Mouse (Mus musculus) forebrain, embryonic 13.5 days (tissue): Measurements from ENCODE around the gene C530008M17Rik. TPM values are rescaled to one million over a fixed set of nuclear protein-coding genes. Genes with fewer than 3 reads are reported as not detected.

Source experiments
- ATAC-seq: fragments of 200-750 bp; cut with Nextera tagmentation; 2 replicates; pipeline ENCODE4 v1.8.0; 2017
- H3K27ac ChIP-seq: fragments of 300-500 bp; sonication (generic); 2 replicates; pipeline ENCODE4 v1.5.1; 2015; ENCODE audit warnings: inconsistent platforms, mild to moderate bottlenecking, moderate library complexity
- H3K27me3 ChIP-seq: fragments of 300-500 bp; sonication (generic); 2 replicates; pipeline ENCODE4 v1.6.1; 2015; ENCODE audit warnings: mild to moderate bottlenecking, inconsistent platforms
- H3K36me3 ChIP-seq: fragments of 300-500 bp; sonication (generic); 2 replicates; pipeline ENCODE4 v1.6.1; 2015; ENCODE audit warnings: mild to moderate bottlenecking, inconsistent platforms; ENCODE audit not compliant: poor library complexity, severe bottlenecking
- H3K4me1 ChIP-seq: fragments of 300-500 bp; sonication (generic); 2 replicates; pipeline ENCODE4 v1.6.1; 2015; ENCODE audit warnings: inconsistent platforms
- H3K4me2 ChIP-seq: fragments of 300-500 bp; sonication (generic); 2 replicates; pipeline ENCODE4 v1.6.1; 2015; ENCODE audit warnings: inconsistent platforms, mild to moderate bottlenecking, moderate library complexity
- H3K4me3 ChIP-seq: fragments of 300-500 bp; sonication (generic); 2 replicates; pipeline ENCODE4 v1.5.1; 2015; ENCODE audit warnings: mild to moderate bottlenecking, inconsistent platforms
- H3K9ac ChIP-seq: fragments of 300-500 bp; sonication (generic); 2 replicates; pipeline ENCODE4 v1.6.1; 2015; ENCODE audit warnings: mild to moderate bottlenecking, inconsistent platforms
- H3K9me3 ChIP-seq: fragments of 300-500 bp; sonication (generic); replicated peaks from 2 replicates; pipeline ENCODE4 v1.6.1; 2016; ENCODE audit warnings: inconsistent platforms
- WGBS: fragments of 180-500 bp; shearing (Covaris S2); methylation state at CpG from one replicate; pipeline ENCODE4 v1.1.7; 2015; 5-methylcytosine and 5-hydroxymethylcytosine counted together
- polyA plus RNA-seq: library from polyadenylated mRNA; unstranded; fragments of >200 nt; fragmentation: Nextera tagmentation; extraction: Ambion mirVana; gene quantifications from 2 replicates; pipeline ENCODE4 v1.2.1, GENCODE M21; 2015

C530008M17Rik gene
- polyA plus RNA-seq, 1 experiment from 2014 or later = 77.4 TPM

- no peak overlapping the region for H3K4me3 ChIP-seq
- no peak overlapping the region for H3K4me2 ChIP-seq
- H3K36me3 ChIP-seq = 0 out of 2 replicates have a peak, but pooled peaks cover 18% of the 10 kb centered on the region
- H3K27ac ChIP-seq = no peak overlapping the region
- no peak overlapping the region for H3K9ac ChIP-seq
- H3K27me3 ChIP-seq = no peaks in the 10 kb centered on the region
- no peak for ATAC-seq
- peaks cover 39% of the 10 kb centered on the region for H3K4me1 ChIP-seq
- H3K9me3 ChIP-seq = no peaks in the 10 kb centered on the region
- 62% methylated on average over 5 of the region's 5 CpGs for WGBS
Observed at GRCm38 (mm10) chr5:76668118-76668517, 11.8 kb downstream of the C530008M17Rik start.

GRCm38 (mm10) chr5:76668547-76668946 is 12.2 kb downstream of the C530008M17Rik start:
- Histone ChIP-seq H3K9me3 (no peaks in the 10 kb centered on the region), H3K9ac (no peak overlapping the region), H3K36me3 (0 out of 2 replicates have a peak, but pooled peaks cover 18% of the 10 kb centered on the region), H3K4me1 (peaks cover 39% of the 10 kb centered on the region), H3K4me3 (no peak overlapping the region), H3K27me3 (no peaks in the 10 kb centered on the region), H3K27ac (no peak overlapping the region), H3K4me2 (no peak overlapping the region)
- 89% methylated on average over 5 of the region's 5 CpGs for WGBS
- no peak for ATAC-seq

DNA sequence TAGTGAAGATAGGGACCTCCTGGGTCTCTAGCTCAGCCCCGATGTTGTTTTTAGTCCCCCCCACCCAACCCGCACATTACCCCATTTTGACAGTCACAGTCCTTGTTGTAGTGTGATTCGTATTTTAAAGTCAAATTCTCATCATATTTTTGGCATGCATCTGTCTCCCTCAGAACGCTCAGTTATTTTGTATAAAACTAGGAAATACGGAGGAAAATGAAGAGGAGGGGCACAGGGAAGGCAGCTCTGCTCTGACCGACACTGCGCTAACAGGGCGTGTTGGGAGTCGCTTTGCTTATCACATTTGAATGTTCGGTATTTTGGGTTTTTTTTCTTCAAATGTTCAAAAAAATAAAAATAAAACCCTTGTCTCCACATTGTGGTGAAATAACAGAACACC is 13.9 kb downstream of the C530008M17Rik start:
- ATAC-seq = no peak
- Histone ChIP-seq H3K27me3 (no peaks in the 10 kb centered on the region), H3K9me3 (no peaks in the 10 kb centered on the region), H3K9ac (no peak overlapping the region), H3K4me2 (no peak overlapping the region), H3K4me3 (no peak overlapping the region), H3K27ac (no peak overlapping the region), H3K36me3 (peaks cover 29% of the 10 kb centered on the region; the same call in 1 of the 2 replicates), H3K4me1 (peaks cover 26% of the 10 kb centered on the region)
- WGBS = 96% methylated on average over 10 of the region's 10 CpGs

DNA sequence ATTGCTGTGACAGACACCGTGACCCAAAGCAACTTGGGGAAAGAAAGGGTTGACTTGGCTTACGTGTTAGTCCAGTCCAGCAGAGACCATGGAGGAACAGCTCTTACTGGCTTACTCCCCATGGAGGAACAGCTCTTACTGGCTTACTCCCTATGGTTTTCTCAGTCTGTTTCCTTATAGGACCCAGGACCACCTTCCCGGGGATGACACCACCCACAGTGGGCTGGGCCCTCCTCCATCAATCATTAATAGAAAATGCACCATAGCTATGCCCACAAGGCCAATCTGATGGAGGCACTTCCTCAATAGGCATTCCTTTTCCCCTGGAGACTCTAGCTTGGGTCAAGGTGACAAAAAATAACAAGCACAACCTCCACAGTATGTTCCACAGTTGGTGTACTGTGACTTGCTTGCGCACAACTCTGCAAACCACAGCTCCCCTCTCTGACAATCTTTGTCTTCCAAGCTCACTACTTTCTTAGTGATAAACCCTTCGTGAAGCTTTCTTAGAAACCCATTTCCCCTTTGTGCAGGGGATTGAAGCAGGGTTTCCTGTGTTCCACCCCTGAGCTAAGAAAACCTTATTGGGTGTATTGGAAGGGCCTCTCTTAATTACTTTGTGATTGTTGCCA is 17.8 kb downstream of the C530008M17Rik start:
- Histone ChIP-seq H3K4me2 (no peak overlapping the region), H3K9me3 (no peaks in the 10 kb centered on the region), H3K36me3 (peaks cover 40% of the 10 kb centered on the region), H3K4me3 (no peak overlapping the region), H3K27me3 (no peaks in the 10 kb centered on the region), H3K27ac (no peak overlapping the region), H3K9ac (no peak overlapping the region), H3K4me1 (0 out of 2 replicates have a peak, but pooled peaks cover 3% of the 10 kb centered on the region)
- no peak for ATAC-seq
- 91% methylated on average over 5 of the region's 5 CpGs for WGBS

DNA sequence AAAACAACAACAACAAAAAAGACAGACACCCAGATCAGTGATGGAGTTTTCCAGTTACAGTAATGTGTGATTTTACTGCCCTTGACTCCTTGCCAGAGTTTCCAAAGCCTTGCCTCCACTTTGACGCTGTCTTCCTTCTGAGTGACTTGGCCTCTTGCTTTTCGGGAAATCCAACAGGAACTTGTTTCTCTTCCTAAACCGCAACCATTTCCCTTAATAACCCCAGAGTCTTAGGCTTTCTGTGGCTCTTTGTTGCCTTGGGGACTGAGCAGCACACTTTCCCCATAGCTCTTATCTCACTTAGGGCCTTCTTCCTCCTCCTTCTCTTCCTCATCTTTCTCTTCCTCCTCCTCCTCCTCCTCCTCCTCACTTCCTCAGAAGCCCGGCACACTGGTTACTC is 19.1 kb downstream of the C530008M17Rik start:
- Histone ChIP-seq H3K27me3 (no peaks in the 10 kb centered on the region), H3K9ac (no peak overlapping the region), H3K27ac (no peak overlapping the region), H3K4me1 (no peaks in the 10 kb centered on the region), H3K4me2 (no peak overlapping the region), H3K36me3 (peaks cover 45% of the 10 kb centered on the region), H3K9me3 (no peaks in the 10 kb centered on the region; the same call in 1 of the 2 replicates), H3K4me3 (no peak overlapping the region)
- 84% methylated on average over 4 of the region's 4 CpGs for WGBS
- no peak for ATAC-seq

DNA sequence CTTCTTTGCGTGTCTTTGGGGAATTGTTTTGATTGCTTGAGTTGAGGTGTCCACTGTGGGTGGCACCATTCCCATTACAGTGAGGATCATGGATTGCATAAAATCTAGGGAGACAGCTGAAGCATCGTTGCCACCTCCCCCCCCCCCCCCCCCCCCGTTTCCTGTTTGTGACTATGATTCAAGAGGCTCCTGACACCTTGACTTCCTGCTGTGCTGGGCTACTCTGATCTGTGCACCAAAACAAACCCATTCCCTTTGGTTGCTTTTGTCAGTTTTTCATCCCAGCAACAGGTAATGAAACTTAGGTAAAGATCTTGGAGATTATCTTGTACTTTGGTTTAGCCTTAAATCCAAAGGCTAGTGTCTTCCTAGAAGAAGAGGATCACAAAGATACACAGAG is 24.6 kb downstream of the C530008M17Rik start:
- WGBS = 100% methylated on average over 2 of the region's 3 CpGs
- no peak overlapping the region for H3K9ac ChIP-seq
- H3K4me3 ChIP-seq = no peak overlapping the region
- peaks cover 21% of the 10 kb centered on the region for H3K4me1 ChIP-seq
- peaks cover 26% of the 10 kb centered on the region for H3K36me3 ChIP-seq
- no peak overlapping the region for H3K27ac ChIP-seq
- no peaks in the 10 kb centered on the region for H3K27me3 ChIP-seq
- no peaks in the 10 kb centered on the region; the same call in 1 of the 2 replicates for H3K9me3 ChIP-seq
- no peak for ATAC-seq
- no peak overlapping the region for H3K4me2 ChIP-seq

GRCm38 (mm10) chr5:76681895-76682656 is 25.8 kb downstream of the C530008M17Rik start:
- no peak overlapping the region for H3K4me3 ChIP-seq
- WGBS = 68% methylated on average over 4 of the region's 4 CpGs
- peak overlapping the region; percentile 48; the same call in 1 of the 2 replicates for H3K27ac ChIP-seq
- H3K4me2 ChIP-seq = no peak overlapping the region
- no peaks in the 10 kb centered on the region for H3K27me3 ChIP-seq
- peaks cover 21% of the 10 kb centered on the region for H3K4me1 ChIP-seq
- no peak overlapping the region for H3K9ac ChIP-seq
- no peak for ATAC-seq
- peaks cover 23% of the 10 kb centered on the region for H3K36me3 ChIP-seq
- no peaks in the 10 kb centered on the region; the same call in 1 of the 2 replicates for H3K9me3 ChIP-seq

DNA sequence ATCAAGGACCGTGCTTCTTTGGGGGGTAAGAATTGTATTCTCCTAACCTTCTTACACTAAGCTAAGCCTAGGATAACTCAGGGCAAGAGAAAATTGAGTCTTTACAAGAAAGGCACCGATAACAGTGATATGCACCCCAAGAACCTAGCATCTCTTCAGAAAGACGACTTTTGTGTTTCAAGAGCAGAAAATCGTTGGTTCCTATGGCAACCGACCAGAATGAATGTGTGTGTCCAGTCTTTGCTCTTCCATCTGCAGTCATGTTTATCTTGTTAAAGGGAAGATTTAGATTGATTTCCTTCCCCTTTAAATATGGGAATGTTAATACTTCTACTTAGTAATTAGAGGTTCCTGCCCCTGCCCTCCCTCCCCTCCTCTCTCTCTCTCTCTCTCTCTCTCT is 27.1 kb downstream of the C530008M17Rik start:
- peak overlapping the region; percentile 54; the same call in 1 of the 2 replicates for H3K27ac ChIP-seq
- no peak overlapping the region for H3K9ac ChIP-seq
- ATAC-seq = no peak
- H3K4me1 ChIP-seq = peaks cover 24% of the 10 kb centered on the region
- H3K27me3 ChIP-seq = no peaks in the 10 kb centered on the region
- no peak overlapping the region for H3K4me3 ChIP-seq
- H3K9me3 ChIP-seq = no peaks in the 10 kb centered on the region; the same call in 1 of the 2 replicates
- H3K36me3 ChIP-seq = peaks cover 29% of the 10 kb centered on the region
- 61% methylated on average over 5 of the region's 5 CpGs for WGBS
- no peak overlapping the region for H3K4me2 ChIP-seq

DNA sequence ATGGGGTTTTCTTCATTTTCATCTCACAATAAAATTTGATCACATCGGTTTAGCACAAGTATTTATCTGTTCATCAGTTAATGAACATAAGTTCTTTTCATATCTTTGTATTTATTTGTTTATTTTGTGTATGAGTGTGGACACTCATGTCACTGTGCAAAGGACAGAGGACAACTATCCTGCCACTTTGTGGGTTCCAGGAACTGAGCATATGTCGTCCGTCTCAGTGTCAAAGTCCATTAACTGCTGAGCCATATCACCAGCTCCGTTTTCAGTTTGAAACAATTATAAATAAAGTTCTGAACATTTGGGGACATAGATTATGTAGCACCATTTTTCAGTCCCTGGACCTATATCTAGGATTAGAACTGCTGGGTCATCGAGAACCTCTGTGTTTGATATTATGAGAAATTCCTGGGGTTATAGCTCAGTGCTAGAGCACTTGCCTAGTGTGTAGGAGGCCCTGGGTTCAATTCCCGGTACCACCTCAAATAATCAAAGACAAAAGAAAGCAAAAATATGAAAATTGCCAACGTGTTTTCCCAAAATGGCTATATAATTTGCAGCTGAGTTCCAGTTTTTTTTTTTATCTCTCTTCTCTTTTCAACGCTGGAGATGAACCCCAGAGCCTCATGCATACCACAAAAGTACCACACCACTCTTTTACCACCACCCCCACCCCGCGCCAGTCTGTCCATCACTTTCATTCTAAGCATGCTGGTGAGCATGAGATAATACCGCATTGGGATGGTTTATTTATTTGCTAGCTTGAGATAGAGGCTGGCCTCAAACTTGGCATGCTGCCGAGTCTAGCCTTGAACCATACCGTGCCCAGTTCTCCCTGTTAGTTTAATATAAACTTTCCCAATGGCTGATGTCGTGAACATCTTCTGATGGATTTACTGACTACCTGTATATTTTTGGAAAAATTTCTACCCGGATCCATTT is 28.6 kb downstream of the C530008M17Rik start:
- 92% methylated on average over 15 of the region's 15 CpGs for WGBS
- ATAC-seq = no peak
- no peaks in the 10 kb centered on the region; the same call in 1 of the 2 replicates for H3K9me3 ChIP-seq
- no peak overlapping the region for H3K4me3 ChIP-seq
- peaks cover 21% of the 10 kb centered on the region for H3K36me3 ChIP-seq
- H3K27me3 ChIP-seq = no peaks in the 10 kb centered on the region
- no peak overlapping the region for H3K27ac ChIP-seq
- no peak overlapping the region for H3K4me2 ChIP-seq
- peaks cover 26% of the 10 kb centered on the region for H3K4me1 ChIP-seq
- H3K9ac ChIP-seq = no peak overlapping the region

GRCm38 (mm10) chr5:76687961-76688600 is 31.8 kb downstream of the C530008M17Rik start:
- Histone ChIP-seq H3K9ac (no peak overlapping the region), H3K27me3 (no peaks in the 10 kb centered on the region), H3K4me2 (no peak overlapping the region), H3K36me3 (peaks cover 14% of the 10 kb centered on the region), H3K27ac (no peak overlapping the region), H3K4me3 (no peak overlapping the region), H3K9me3 (no peaks in the 10 kb centered on the region), H3K4me1 (peaks cover 19% of the 10 kb centered on the region)
- no peak for ATAC-seq
- WGBS = 92% methylated on average over 10 of the region's 10 CpGs

DNA sequence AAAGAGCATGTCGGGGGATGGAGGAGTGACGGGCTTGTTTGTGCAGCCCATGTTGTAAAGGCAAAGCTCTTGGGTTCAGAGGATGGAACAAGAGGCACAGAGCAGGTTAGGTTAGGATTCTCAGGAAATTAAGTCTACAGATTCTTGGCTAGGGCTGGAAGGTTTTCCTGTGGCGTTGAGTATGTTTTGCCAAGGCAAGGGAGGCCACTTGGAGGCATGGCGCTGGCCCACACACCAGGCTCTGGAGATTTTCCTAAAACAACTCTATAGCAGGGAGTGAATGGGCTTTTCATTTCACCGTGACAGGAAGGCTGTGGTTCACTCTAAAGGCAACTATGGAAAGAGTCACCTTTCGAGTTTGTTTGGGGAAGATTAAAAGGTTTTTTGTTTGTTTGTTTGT is 32.3 kb downstream of the C530008M17Rik start:
- H3K9ac ChIP-seq = no peak overlapping the region
- peaks cover 15% of the 10 kb centered on the region; the same call in 1 of the 2 replicates for H3K4me1 ChIP-seq
- H3K36me3 ChIP-seq = peaks cover 14% of the 10 kb centered on the region
- H3K4me2 ChIP-seq = no peak overlapping the region
- no peak overlapping the region for H3K4me3 ChIP-seq
- H3K9me3 ChIP-seq = no peaks in the 10 kb centered on the region
- no peak for ATAC-seq
- no peak overlapping the region for H3K27ac ChIP-seq
- H3K27me3 ChIP-seq = no peaks in the 10 kb centered on the region
- WGBS = 82% methylated on average over 6 of the region's 6 CpGs
